Mouse (Mus musculus) bone marrow macrophage, adult 2 months (primary cell): Measurements from ENCODE around the gene Svep1. TPM values are rescaled to one million over a fixed set of nuclear protein-coding genes. Genes with fewer than 3 reads are reported as not detected.

Experiments used
- H3K27ac ChIP-seq: 2 replicates; pipeline ENCODE4 v1.5.1; 2012; ENCODE audit warnings: low read depth, low read length; ENCODE audit not compliant: insufficient read depth
- H3K4me1 ChIP-seq: 2 replicates; pipeline ENCODE4 v1.6.1; 2012; ENCODE audit warnings: low read length; ENCODE audit not compliant: control insufficient read depth, insufficient read depth
- H3K4me3 ChIP-seq: 2 replicates; pipeline ENCODE4 v1.5.1; 2012; ENCODE audit warnings: mild to moderate bottlenecking, low read length, moderate library complexity; ENCODE audit not compliant: insufficient read depth
- CTCF ChIP-seq: IDR thresholded peaks from 2 replicates; pipeline ENCODE4 v1.5.1; 2012; ENCODE audit warnings: low read depth, mild to moderate bottlenecking, low read length, moderate library complexity
- POLR2A ChIP-seq: IDR thresholded peaks from 2 replicates; pipeline ENCODE4 v1.6.1; 2012; ENCODE audit warnings: mild to moderate bottlenecking, low read depth, low read length, borderline replicate concordance
- polyA plus RNA-seq: library from polyadenylated mRNA; stranded (reverse); fragments of >200 nt; gene quantifications from 2 replicates; pipeline ENCODE4 v1.2.4, GENCODE M21; 2012; ENCODE audit not compliant: missing spikeins, insufficient read depth, insufficient read length

Svep1 gene
- polyA plus RNA-seq, 1 experiment = 0.12 TPM

DNA sequence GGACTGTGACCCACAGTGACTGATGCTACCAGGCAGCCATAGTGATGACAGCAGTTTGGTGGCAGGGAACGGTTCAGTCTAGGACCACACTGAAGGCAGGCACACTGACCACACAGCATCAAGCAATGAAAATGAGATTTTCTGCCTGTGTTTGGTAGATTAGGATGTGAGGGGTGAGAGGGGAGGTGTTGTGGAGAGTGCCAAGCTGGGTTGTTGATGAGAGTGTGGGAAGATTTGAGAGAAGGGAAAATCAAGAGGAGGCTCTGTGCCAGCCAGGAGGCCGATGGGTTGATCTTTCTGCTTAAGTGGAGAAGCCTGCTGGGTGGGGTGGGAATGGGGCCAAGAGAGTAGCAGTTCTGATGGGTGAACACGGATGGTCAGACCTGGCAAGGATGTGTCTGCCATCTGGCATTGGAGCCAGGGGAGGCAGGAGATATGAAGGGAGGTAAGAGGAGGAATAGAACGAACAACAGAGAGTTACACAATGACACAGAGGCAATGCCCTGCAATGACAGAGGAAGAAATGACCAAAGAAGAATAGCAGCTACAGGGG, 32.1 kb downstream of the Svep1 start:
- no peaks in the 10 kb centered on the region for H3K4me1 ChIP-seq
- H3K27ac ChIP-seq = no peak overlapping the region
- H3K4me3 ChIP-seq = no peak overlapping the region
- no peak for TF ChIP-seq POLR2A
- TF ChIP-seq CTCF = no peak

DNA sequence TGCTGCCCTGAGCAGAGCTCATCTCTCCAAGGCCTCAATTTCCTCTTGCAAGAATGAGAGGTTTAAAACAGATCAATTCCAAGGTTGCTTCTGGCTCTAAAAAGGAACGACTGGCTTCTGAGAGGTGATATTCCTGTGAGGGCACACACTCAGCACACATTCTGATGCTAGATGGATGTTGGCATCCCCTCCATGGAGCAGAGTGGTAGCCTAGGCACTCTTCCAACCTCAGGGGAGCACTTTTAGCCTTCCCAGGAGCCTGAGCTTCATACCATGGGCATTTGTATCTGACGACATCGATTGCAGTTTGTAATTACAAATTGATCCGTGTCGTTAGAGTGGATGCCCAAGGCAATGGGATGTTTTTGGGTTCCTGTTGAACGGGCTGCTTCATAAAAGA, 33.3 kb downstream of the Svep1 start:
- Histone ChIP-seq H3K27ac (no peak overlapping the region), H3K4me3 (no peak overlapping the region), H3K4me1 (no peaks in the 10 kb centered on the region)
- TF ChIP-seq CTCF (no peak), POLR2A (no peak)

- H3K4me3 ChIP-seq = no peak overlapping the region
- no peak for TF ChIP-seq CTCF
- TF ChIP-seq POLR2A = no peak
- no peaks in the 10 kb centered on the region for H3K4me1 ChIP-seq
- no peak overlapping the region for H3K27ac ChIP-seq
Measured at GRCm38 (mm10) chr4:58170430-58170829, 36.2 kb downstream of the Svep1 start.

DNA sequence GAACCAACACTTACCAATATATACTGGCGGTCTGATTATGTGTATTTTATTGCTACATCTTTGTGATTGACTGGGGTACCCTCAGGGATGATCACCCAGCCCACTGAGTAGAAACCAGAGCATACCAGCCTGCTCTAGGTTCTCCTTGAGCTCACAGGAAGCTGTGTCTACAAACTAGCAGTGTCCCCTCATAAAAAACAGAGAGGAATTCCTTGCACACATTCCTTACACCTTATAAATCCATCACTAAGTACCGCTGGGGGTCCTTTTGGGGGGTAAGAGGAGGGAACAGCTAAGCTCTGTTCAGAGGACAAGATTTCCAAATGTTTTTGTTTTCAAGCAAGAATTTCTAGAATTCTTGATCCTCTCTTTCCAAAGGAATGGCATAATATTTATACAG, 36.7 kb downstream of the Svep1 start:
- Histone ChIP-seq H3K4me1 (no peaks in the 10 kb centered on the region), H3K27ac (no peak overlapping the region), H3K4me3 (no peak overlapping the region)
- TF ChIP-seq CTCF (no peak), POLR2A (no peak)

DNA sequence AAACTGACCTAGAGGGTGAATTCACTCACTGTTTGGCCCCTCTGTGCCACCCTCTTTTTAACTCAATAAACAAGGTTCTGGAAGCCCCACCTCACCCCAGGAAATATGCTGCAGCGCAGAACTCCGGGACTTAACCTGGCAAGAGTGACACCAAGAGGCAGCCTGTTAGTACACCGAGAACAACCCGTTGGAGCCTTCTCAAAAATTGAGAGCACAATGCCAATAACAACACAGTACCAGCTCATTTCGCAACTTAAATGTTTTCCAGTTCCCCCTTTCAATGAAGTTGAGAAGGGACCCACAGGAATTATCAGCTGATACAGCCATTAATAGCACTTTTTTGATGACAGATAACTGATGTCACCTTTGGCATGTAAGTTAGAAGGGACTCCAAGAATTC, 38.3 kb downstream of the Svep1 start:
- Histone ChIP-seq H3K4me3 (no peak overlapping the region), H3K27ac (no peak overlapping the region), H3K4me1 (no peaks in the 10 kb centered on the region)
- TF ChIP-seq CTCF = no peak
- TF ChIP-seq POLR2A = no peak

DNA sequence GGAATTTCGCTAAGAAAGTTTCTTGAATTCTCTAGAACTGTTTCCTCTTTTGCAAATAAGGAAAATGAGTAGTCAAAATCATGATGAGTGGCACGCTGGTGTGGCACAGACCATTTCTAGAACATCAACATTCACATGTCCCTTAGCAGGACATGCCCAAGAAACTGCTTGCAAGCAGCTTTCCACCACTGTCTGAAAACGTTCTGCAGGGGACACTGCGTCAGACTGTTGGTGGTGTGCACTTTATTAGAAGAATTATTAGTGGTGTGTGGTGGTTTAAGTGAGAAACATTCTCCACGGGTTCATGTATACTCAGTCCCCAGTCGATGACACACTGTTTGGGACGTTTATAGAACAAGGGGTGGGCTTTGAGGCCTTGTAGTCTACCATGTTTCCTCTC, 40.9 kb downstream of the Svep1 start:
- TF ChIP-seq POLR2A = no peak
- TF ChIP-seq CTCF = no peak
- no peak overlapping the region for H3K27ac ChIP-seq
- H3K4me3 ChIP-seq = no peak overlapping the region
- H3K4me1 ChIP-seq = no peaks in the 10 kb centered on the region

DNA sequence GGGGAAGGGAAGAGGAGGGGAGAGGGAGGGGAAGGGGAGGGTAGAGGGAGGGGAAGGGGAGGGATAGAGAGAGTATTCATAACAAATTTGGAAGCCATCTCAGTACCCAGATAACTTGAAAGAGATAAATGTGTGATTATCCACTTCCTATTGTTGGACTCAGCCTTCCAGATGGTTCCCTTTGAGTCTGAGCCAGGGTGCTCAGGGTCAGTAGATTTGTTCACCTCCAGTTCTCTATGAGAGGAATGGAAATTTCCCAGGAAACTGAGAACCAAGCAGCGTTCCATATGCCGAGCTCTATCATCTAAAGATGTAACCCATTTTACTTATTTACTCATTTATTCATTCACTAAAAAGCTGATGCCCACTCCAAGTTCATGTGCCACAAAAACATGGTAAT, 44.8 kb downstream of the Svep1 start:
- Histone ChIP-seq H3K27ac (no peak overlapping the region), H3K4me1 (no peaks in the 10 kb centered on the region), H3K4me3 (no peak overlapping the region)
- no peak for TF ChIP-seq CTCF
- no peak for TF ChIP-seq POLR2A

GRCm38 (mm10) chr4:58159564-58159963, 47.1 kb downstream of the Svep1 start:
- no peak for TF ChIP-seq CTCF
- TF ChIP-seq POLR2A = no peak
- H3K4me3 ChIP-seq = no peak overlapping the region
- H3K4me1 ChIP-seq = no peaks in the 10 kb centered on the region
- no peak overlapping the region for H3K27ac ChIP-seq

DNA sequence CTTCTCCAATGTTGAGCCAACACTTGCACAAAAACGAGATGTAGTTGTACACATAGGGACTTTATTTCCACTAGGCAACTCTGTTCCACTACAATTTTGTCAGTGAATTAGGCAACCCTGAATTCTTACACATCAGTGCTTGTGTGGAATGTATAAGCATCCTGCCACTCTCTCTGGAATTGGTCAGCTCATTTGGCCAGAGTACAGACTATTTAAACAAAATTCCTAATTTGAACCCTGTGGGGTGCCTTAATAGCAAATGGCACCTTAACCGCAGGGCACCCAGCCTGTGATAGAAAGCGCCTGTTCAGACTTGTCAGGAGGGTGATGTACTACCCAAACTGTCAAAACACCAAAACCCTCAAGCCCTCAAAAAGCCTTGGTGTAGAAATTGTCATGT, 56.4 kb downstream of the Svep1 start:
- Histone ChIP-seq H3K4me1 (no peaks in the 10 kb centered on the region), H3K27ac (no peak overlapping the region), H3K4me3 (no peak overlapping the region)
- TF ChIP-seq CTCF = no peak

- no peak for TF ChIP-seq POLR2A
- no peak for TF ChIP-seq CTCF
- H3K4me1 ChIP-seq = no peaks in the 10 kb centered on the region
- H3K4me3 ChIP-seq = no peak overlapping the region
- H3K27ac ChIP-seq = no peak overlapping the region
Measured at GRCm38 (mm10) chr4:58149186-58149585, 57.5 kb downstream of the Svep1 start.

DNA sequence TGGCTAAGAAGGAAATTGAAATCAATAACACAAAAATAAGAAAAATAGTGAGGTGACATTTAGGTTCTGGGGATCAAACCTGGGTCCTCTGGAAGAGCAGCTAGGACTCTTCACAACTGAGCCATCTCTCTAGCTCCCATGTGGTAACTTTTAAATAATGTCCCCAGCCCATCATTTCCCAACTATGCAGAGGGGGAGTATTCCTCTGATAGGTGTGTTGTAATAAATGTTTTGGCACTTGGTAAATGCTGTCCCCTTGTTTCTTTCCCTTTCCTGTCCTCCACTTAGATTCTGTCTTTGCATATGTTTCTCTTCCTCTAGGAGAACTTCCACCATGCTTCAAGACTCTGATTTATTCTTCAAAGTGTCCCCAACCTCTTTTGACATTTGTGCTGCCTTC, 58.1 kb downstream of the Svep1 start:
- Histone ChIP-seq H3K4me3 (no peak overlapping the region), H3K27ac (no peak overlapping the region), H3K4me1 (no peaks in the 10 kb centered on the region)
- no peak for TF ChIP-seq POLR2A
